ENCODE assay signal across 8 mouse cellular contexts in genomic region chr7:137085969-137086606, GRCm38 (mm10).
DNase-seq lines count a peak whose midpoint lies in the region; ATAC-seq lines count a peak whose summit lies in the region.

No protein-coding gene starts in this region.

- H3K27me3 ChIP-seq in midbrain, embryonic 13.5 days = peaks cover 6% of the 10 kb centered on the region; the same call in 1 of the 2 replicates
- H3K27me3 ChIP-seq in midbrain, embryonic 11.5 days (ENCODE audit: control insufficient read depth, insufficient read depth, low read length) = no peaks in the 10 kb centered on the region
- H3K27me3 ChIP-seq in intestine, embryonic 16.5 days (replicated peaks; ENCODE audit: control insufficient read depth, insufficient read depth, low read length) = no peaks in the 10 kb centered on the region
- peaks cover 12% of the 10 kb centered on the region; the same call in 1 of the 2 replicates for H3K27me3 ChIP-seq in lung, embryonic 15.5 days

- H3K4me1 ChIP-seq in midbrain, embryonic 13.5 days (replicated peaks) = peaks cover 18% of the 10 kb centered on the region
- peaks cover 3% of the 10 kb centered on the region; the same call in 1 of the 2 replicates for H3K4me1 ChIP-seq in midbrain, embryonic 11.5 days (ENCODE audit: control insufficient read depth, insufficient read depth, low read length)
- peaks cover 16% of the 10 kb centered on the region for H3K4me1 ChIP-seq in intestine, embryonic 16.5 days (ENCODE audit: control insufficient read depth, insufficient read depth, low read length)
- peaks cover 28% of the 10 kb centered on the region for H3K4me1 ChIP-seq in lung, embryonic 15.5 days

- H3K9ac ChIP-seq in midbrain, embryonic 13.5 days (replicated peaks) = no peak overlapping the region
- H3K9ac ChIP-seq in midbrain, embryonic 11.5 days (ENCODE audit: low read length) = no peak overlapping the region
- no peak overlapping the region for H3K9ac ChIP-seq in intestine, embryonic 16.5 days (ENCODE audit: low read depth, low read length)
- no peak overlapping the region for H3K9ac ChIP-seq in lung, embryonic 15.5 days

- no peak overlapping the region for H3K4me3 ChIP-seq in midbrain, embryonic 13.5 days (replicated peaks)
- no peak overlapping the region for H3K4me3 ChIP-seq in midbrain, embryonic 11.5 days (ENCODE audit: low read depth, low read length)
- no peak overlapping the region for H3K4me3 ChIP-seq in intestine, embryonic 16.5 days (ENCODE audit: low read length)
- no peak overlapping the region for H3K4me3 ChIP-seq in lung, embryonic 15.5 days

- H3K4me2 ChIP-seq in midbrain, embryonic 13.5 days (replicated peaks) = no peak overlapping the region
- no peak overlapping the region for H3K4me2 ChIP-seq in midbrain, embryonic 11.5 days
- H3K4me2 ChIP-seq in intestine, embryonic 16.5 days (ENCODE audit: low read depth, low read length) = no peak overlapping the region
- peak overlapping the region; percentile 5 for H3K4me2 ChIP-seq in lung, embryonic 15.5 days

- 49% methylated on average over 14 of the region's 14 CpGs for WGBS in midbrain, embryonic 13.5 days
- WGBS in midbrain, embryonic 11.5 days = 70% methylated on average over 14 of the region's 14 CpGs
- WGBS in intestine, embryonic 16.5 days = 21% methylated on average over 14 of the region's 14 CpGs
- 8% methylated on average over 14 of the region's 14 CpGs for WGBS in lung, embryonic 15.5 days

- intact Hi-C loops in gastrocnemius, postnatal 14 days (cut with DNase I; ENCODE audit: low total_unique reads) = no loop called here

- peak overlapping the region; percentile 11; the same call in 1 of the 2 replicates for H3K27ac ChIP-seq in midbrain, embryonic 13.5 days
- H3K27ac ChIP-seq in midbrain, embryonic 11.5 days (ENCODE audit: low read depth, low read length) = no peak overlapping the region
- H3K27ac ChIP-seq in intestine, embryonic 16.5 days (ENCODE audit: low read length) = peak overlapping the region; percentile 26; the same call in 1 of the 2 replicates
- peak overlapping the region; percentile 62 for H3K27ac ChIP-seq in lung, embryonic 15.5 days

- H3K9me3 ChIP-seq in midbrain, embryonic 13.5 days = no peaks in the 10 kb centered on the region
- no peaks in the 10 kb centered on the region for H3K9me3 ChIP-seq in midbrain, embryonic 11.5 days (ENCODE audit: control insufficient read depth, low read length)
- no peaks in the 10 kb centered on the region for H3K9me3 ChIP-seq in intestine, embryonic 16.5 days (ENCODE audit: control insufficient read depth, low read length)
- H3K9me3 ChIP-seq in lung, embryonic 15.5 days = no peaks in the 10 kb centered on the region

- no peak for DNase-seq in midbrain, embryonic 11.5 days (ENCODE audit: low spot score, missing footprints)
- peak; percentile 77 for DNase-seq in gastrocnemius, postnatal 14 days
- peak; percentile 45 for DNase-seq in testis, postnatal 14 days (ENCODE audit: low spot score)
- DNase-seq in left cerebral cortex, adult 9 months (ENCODE audit: low spot score in 2 of 2) = no peak

- ATAC-seq in midbrain, embryonic 13.5 days = peak; percentile 40; the same call in 1 of the 2 replicates
- no peak for ATAC-seq in midbrain, embryonic 11.5 days (ENCODE audit: low FRiP score)
- ATAC-seq in intestine, embryonic 16.5 days = peak; percentile 91
- peak; percentile 91; the same call in 1 of the 2 replicates for ATAC-seq in lung, embryonic 15.5 days (ENCODE audit: borderline replicate concordance, extremely low read depth, low FRiP score, low TSS enrichment)
- no peak for ATAC-seq in monocyte, adult 5-6 weeks (replicated peaks; ENCODE audit: insufficient number of reproducible peaks, low FRiP score, low TSS enrichment, poor library complexity, severe bottlenecking)

- H3K36me3 ChIP-seq in midbrain, embryonic 13.5 days = no peaks in the 10 kb centered on the region
- no peaks in the 10 kb centered on the region for H3K36me3 ChIP-seq in midbrain, embryonic 11.5 days (ENCODE audit: control insufficient read depth, insufficient read depth, low read length)
- H3K36me3 ChIP-seq in intestine, embryonic 16.5 days (ENCODE audit: control insufficient read depth, insufficient read depth, low read length) = no peaks in the 10 kb centered on the region
- H3K36me3 ChIP-seq in lung, embryonic 15.5 days = no peaks in the 10 kb centered on the region

Comparison
In these comparisons a context has a peak if more than half of its experiments do, and no peak if none do; other contexts are left out.
1. ATAC-seq: peak in midbrain, embryonic 13.5 days (single experiment), intestine, embryonic 16.5 days (single experiment) and lung, embryonic 15.5 days (single experiment); none in midbrain, embryonic 11.5 days (single experiment) and monocyte, adult 5-6 weeks (single experiment).
2. DNase-seq: peak in gastrocnemius, postnatal 14 days (single experiment) and testis, postnatal 14 days (single experiment); none in midbrain, embryonic 11.5 days (single experiment) and left cerebral cortex, adult 9 months (0 of 2).